Mouse (Mus musculus) liver, adult 2 months (tissue): ENCODE measurements at regions not wholly inside any gene's neighbourhood (a gene's known extent, or its start where the extent isn't known, plus 50 kb on each side); places are given as distances from the start of the nearest gene placed in this dataset.

Experiments
- DNase-seq: peaks from one replicate; pipeline ENCODE4 v3.0.0-alpha.2; 2011; ENCODE audit warnings: low read depth, low spot score; ENCODE audit errors: extremely low read depth
- H3K27ac ChIP-seq: fragments of 200-500 bp; replicated peaks from 2 replicates; pipeline ENCODE4 v1.5.1; 2012; ENCODE audit warnings: low read depth, mild to moderate bottlenecking, control low read depth, inconsistent platforms, low read length; ENCODE audit not compliant: insufficient read depth
- H3K27me3 ChIP-seq: fragments of 200-500 bp; 2 replicates; pipeline ENCODE4 v1.6.1; 2012; ENCODE audit warnings: mild to moderate bottlenecking, moderate library complexity, low read length, inconsistent platforms; ENCODE audit not compliant: control insufficient read depth, insufficient read depth
- H3K36me3 ChIP-seq: fragments of 200-500 bp; 2 replicates; pipeline ENCODE4 v1.6.1; 2012; ENCODE audit warnings: low read length, inconsistent platforms; ENCODE audit not compliant: control insufficient read depth, insufficient read depth
- H3K4me1 ChIP-seq: fragments of 200-500 bp; 2 replicates; pipeline ENCODE4 v1.6.1; 2011; ENCODE audit warnings: low read length; ENCODE audit not compliant: control insufficient read depth, insufficient read depth
- H3K4me3 ChIP-seq: fragments of 200-500 bp; 2 replicates; pipeline ENCODE4 v1.5.1; 2011; ENCODE audit warnings: low read depth, mild to moderate bottlenecking, control low read depth, low read length, moderate library complexity; ENCODE audit not compliant: insufficient read depth
- H3K79me2 ChIP-seq: fragments of 200-500 bp; 2 replicates; pipeline ENCODE4 v1.6.1; 2012; ENCODE audit warnings: inconsistent platforms, mild to moderate bottlenecking, low read length, moderate library complexity; ENCODE audit not compliant: control insufficient read depth, insufficient read depth
- H3K9ac ChIP-seq: fragments of 200-500 bp; 2 replicates; pipeline ENCODE4 v1.6.1; 2012; ENCODE audit warnings: low read depth, mild to moderate bottlenecking, control low read depth, inconsistent platforms, low read length
- CTCF ChIP-seq: fragments of 200-500 bp; IDR thresholded peaks from 2 replicates; pipeline ENCODE4 v1.5.1; 2011; ENCODE audit warnings: low read depth, low read length, control low read depth
- POLR2A ChIP-seq: fragments of 200-500 bp; IDR thresholded peaks from 2 replicates; pipeline ENCODE4 v1.6.1; 2011; ENCODE audit warnings: low read length, control low read depth; ENCODE audit not compliant: insufficient read depth; ENCODE audit errors: extremely low read depth
- WGBS: fragments of 180-500 bp; shearing (Covaris S2); methylation state at CpG from one replicate; pipeline ENCODE4 v1.1.7; 2018; 5-methylcytosine and 5-hydroxymethylcytosine counted together

DNA sequence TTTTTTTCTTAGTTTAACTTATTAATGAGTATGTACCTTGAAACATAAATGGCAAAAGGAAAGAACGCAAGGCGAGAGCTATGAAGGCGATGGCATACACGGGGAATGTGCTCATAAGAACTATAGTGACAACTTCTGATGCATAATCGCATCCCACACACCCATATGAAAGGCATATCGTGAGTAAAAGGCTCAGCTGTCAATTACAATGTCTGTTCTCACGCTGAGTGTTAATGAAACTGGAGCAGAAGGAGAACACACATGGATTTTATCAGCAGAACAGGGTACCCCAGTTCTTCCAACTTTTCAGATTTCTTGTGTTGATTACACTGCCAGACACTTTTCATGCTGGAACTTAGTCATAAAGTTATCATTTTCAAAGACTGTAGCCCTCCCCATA lies 135.8 kb downstream of the Nsun3 start:
- TF ChIP-seq POLR2A, result no peak
- TF ChIP-seq CTCF, result no peak
- WGBS, result 83% methylated on average over 7 of the region's 7 CpGs
- no peak overlapping the region for H3K27ac ChIP-seq
- no peaks in the 10 kb centered on the region for H3K36me3 ChIP-seq
- no peaks in the 10 kb centered on the region for H3K4me1 ChIP-seq
- H3K4me3 ChIP-seq, result no peak overlapping the region
- no peaks in the 10 kb centered on the region for H3K27me3 ChIP-seq
- no peaks in the 10 kb centered on the region for H3K79me2 ChIP-seq
- no peak overlapping the region for H3K9ac ChIP-seq
- DNase-seq, result no peak

DNA sequence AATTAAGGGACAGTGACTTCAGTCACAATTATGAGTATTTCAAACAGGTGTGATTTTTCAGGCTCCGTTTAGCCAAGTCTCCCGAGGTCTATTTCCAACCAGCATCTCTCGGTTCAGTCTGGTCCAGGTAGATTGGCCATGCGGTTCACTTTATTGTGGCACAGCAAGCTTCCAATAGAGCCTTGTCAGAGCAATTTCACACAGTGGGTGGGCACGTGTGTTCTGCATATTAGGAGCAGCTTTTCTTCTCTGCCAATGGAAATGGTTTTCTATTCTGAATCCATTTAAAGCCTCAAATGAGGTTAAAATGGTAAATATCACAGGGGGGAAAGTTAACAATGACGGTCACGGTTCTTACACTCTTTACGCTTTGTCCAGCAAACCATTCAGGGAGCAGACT lies 138.3 kb downstream of the Nsun3 start:
- TF ChIP-seq POLR2A, result no peak
- no peak for TF ChIP-seq CTCF
- WGBS, result 77% methylated on average over 8 of the region's 8 CpGs
- no peaks in the 10 kb centered on the region for H3K4me1 ChIP-seq
- no peaks in the 10 kb centered on the region for H3K27me3 ChIP-seq
- no peaks in the 10 kb centered on the region for H3K36me3 ChIP-seq
- H3K4me3 ChIP-seq, result no peak overlapping the region
- no peak for DNase-seq
- H3K79me2 ChIP-seq, result no peaks in the 10 kb centered on the region
- H3K9ac ChIP-seq, result no peak overlapping the region
- no peak overlapping the region for H3K27ac ChIP-seq

DNA sequence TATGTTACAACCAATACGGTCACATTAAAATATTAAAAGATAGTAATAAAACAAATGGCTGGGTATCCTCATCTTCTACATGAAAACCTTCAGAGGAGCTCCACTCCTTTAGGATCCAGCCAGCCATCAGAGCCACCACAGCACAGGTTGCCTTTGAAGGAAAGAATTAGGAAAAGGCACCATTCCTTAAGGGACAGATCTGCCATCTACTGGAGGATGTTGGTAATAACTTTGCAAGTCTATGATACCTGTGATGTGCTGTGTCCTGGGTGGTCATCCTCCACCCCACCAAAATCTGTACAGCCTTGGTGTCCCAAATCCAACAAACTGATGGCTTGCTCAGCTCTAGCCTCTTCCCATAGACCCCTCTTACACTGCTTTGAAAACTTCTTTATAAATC lies 140.5 kb downstream of the Nsun3 start:
- no peak for DNase-seq
- Histone ChIP-seq H3K4me1 (no peaks in the 10 kb centered on the region), H3K4me3 (no peak overlapping the region), H3K27ac (no peak overlapping the region), H3K27me3 (no peaks in the 10 kb centered on the region), H3K9ac (no peak overlapping the region), H3K36me3 (no peaks in the 10 kb centered on the region), H3K79me2 (no peaks in the 10 kb centered on the region)
- TF ChIP-seq CTCF, result no peak; the same call in 1 of the 2 replicates
- TF ChIP-seq POLR2A, result no peak
- WGBS, result 79% methylated on average over 1 of the region's 1 CpGs

DNA sequence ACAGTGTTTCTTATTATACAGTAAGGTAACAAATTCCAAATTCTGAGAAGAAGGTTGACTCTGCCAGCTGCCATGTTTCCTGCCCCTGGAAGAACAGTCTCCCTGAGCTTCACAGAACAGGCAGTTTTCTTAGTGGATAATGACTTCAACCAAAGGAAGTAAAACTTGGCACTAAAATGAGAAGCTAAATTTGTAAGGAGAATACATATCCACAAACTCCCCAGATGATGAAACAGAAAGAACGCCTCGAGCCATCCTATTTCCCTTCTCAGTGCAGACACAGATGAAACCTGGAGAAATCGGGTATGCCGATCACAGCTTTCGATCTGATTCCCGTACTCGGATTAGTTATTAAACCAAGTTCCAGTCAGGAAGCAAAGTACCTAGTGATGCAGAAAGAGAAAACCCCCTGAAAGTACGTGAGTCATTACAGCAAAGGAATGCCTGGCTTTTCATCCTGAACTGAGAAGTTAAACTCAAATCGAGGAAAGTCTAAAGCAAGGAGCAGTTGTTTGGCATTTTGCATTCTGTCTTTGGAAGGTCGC lies 143.7 kb downstream of the Nsun3 start:
- no peak overlapping the region for H3K27ac ChIP-seq
- no peaks in the 10 kb centered on the region for H3K27me3 ChIP-seq
- 86% methylated on average over 10 of the region's 10 CpGs for WGBS
- H3K36me3 ChIP-seq, result no peaks in the 10 kb centered on the region
- H3K79me2 ChIP-seq, result no peaks in the 10 kb centered on the region
- TF ChIP-seq POLR2A (no peak), CTCF (no peak)
- DNase-seq, result no peak
- H3K4me1 ChIP-seq, result no peaks in the 10 kb centered on the region
- no peak overlapping the region for H3K4me3 ChIP-seq
- H3K9ac ChIP-seq, result no peak overlapping the region

DNA sequence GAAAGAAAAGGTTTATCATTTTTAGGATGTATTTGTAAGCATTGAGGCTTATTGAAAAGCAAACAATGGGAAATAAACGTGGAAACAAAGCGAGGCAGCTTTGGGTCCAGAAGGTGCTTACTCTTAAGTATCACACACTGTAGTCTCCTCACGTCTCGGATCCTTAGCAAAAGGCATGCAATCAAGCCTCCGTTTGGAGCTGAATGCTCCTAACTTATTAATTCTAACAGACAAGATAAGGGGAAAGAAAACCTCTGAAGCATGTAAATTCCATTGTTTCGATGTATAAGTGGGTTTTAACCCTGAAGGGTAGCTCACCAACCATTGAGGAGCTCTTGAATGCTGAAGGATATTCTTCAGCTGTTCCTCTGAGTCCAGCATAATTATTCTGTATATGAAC lies 162.7 kb downstream of the Nsun3 start:
- WGBS, result 70% methylated on average over 6 of the region's 6 CpGs
- no peak overlapping the region for H3K4me3 ChIP-seq
- H3K9ac ChIP-seq, result no peak overlapping the region
- H3K36me3 ChIP-seq, result no peaks in the 10 kb centered on the region
- DNase-seq, result no peak
- TF ChIP-seq POLR2A (no peak), CTCF (no peak)
- H3K4me1 ChIP-seq, result no peaks in the 10 kb centered on the region
- H3K27me3 ChIP-seq, result no peaks in the 10 kb centered on the region
- H3K27ac ChIP-seq, result no peak overlapping the region
- H3K79me2 ChIP-seq, result no peaks in the 10 kb centered on the region

DNA sequence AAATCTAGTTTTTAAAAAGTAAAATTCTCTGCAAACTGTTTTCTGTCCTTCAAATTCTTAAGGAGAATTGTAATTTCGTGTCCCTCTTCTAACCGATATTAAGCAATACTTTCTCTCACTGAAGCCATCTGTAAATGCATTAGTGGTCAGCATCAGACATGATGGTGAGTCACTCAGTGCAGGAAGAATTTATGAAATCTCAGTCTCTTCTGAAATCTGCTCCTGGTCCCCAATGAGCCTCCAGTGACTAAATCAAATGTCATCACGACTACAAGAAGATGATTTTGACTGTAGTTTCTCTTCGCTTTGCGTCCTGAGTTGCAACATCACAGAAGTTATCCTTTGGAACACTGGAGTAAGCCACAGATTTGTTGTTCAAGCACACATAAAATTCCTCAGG lies 175.7 kb downstream of the Nsun3 start:
- no peaks in the 10 kb centered on the region for H3K4me1 ChIP-seq
- no peak overlapping the region for H3K27ac ChIP-seq
- no peaks in the 10 kb centered on the region for H3K79me2 ChIP-seq
- no peak overlapping the region for H3K9ac ChIP-seq
- WGBS, result 78% methylated on average over 5 of the region's 5 CpGs
- no peak for DNase-seq
- H3K36me3 ChIP-seq, result no peaks in the 10 kb centered on the region
- no peaks in the 10 kb centered on the region for H3K27me3 ChIP-seq
- no peak overlapping the region for H3K4me3 ChIP-seq
- no peak for TF ChIP-seq CTCF
- TF ChIP-seq POLR2A, result no peak
